Mouse (Mus musculus) midbrain, embryonic 16.5 days (tissue): Measurements from ENCODE around the gene Gpr35. TPM values are rescaled to one million over a fixed set of nuclear protein-coding genes. Genes with fewer than 3 reads are reported as not detected.
"Not testable (repeated sequence)": the region's sequence is repeated elsewhere in the genome, so short reads cannot be mapped to it uniquely, and the experiment has no call there.

Experiments
- ATAC-seq: fragments of 200-750 bp; cut with Nextera tagmentation; 2 replicates; pipeline ENCODE4 v1.8.0; 2017; ENCODE audit warnings: moderate TSS enrichment
- H3K27ac ChIP-seq: fragments of 300-500 bp; sonication (generic); 2 replicates; pipeline ENCODE4 v1.5.1; 2014; ENCODE audit warnings: mild to moderate bottlenecking, low read length, mixed read lengths
- H3K27me3 ChIP-seq: fragments of 300-500 bp; sonication (generic); 2 replicates; pipeline ENCODE4 v1.6.1; 2014; ENCODE audit warnings: low read depth, low read length, mixed read lengths; ENCODE audit not compliant: control insufficient read depth, insufficient read depth
- H3K36me3 ChIP-seq: fragments of 300-500 bp; sonication (generic); 2 replicates; pipeline ENCODE4 v1.6.1; 2014; ENCODE audit warnings: mild to moderate bottlenecking, low read length, moderate library complexity, mixed read lengths; ENCODE audit not compliant: control insufficient read depth, insufficient read depth
- H3K4me1 ChIP-seq: fragments of 300-500 bp; sonication (generic); 2 replicates; pipeline ENCODE4 v1.6.1; 2014; ENCODE audit warnings: mild to moderate bottlenecking, low read length, mixed read lengths; ENCODE audit not compliant: control insufficient read depth, insufficient read depth
- H3K4me2 ChIP-seq: fragments of 300-500 bp; sonication (generic); 2 replicates; pipeline ENCODE4 v1.6.1; 2014; ENCODE audit warnings: mild to moderate bottlenecking, low read length, mixed read lengths
- H3K4me3 ChIP-seq: fragments of 300-500 bp; sonication (generic); 2 replicates; pipeline ENCODE4 v1.5.1; 2014; ENCODE audit warnings: low read depth, mild to moderate bottlenecking, low read length, moderate library complexity, mixed read lengths
- H3K9ac ChIP-seq: fragments of 300-500 bp; sonication (generic); 2 replicates; pipeline ENCODE4 v1.6.1; 2014; ENCODE audit warnings: low read depth, low read length, mixed read lengths
- H3K9me3 ChIP-seq: fragments of 300-500 bp; sonication (generic); replicated peaks from 2 replicates; pipeline ENCODE4 v1.6.1; 2014; ENCODE audit warnings: mild to moderate bottlenecking, low read length, mixed read lengths; ENCODE audit not compliant: control insufficient read depth, poor library complexity, severe bottlenecking
- WGBS: fragments of 180-500 bp; shearing (Covaris S2); extraction: QIAGEN DNeasy Blood & Tissue Kit; methylation state at CpG from one replicate; pipeline ENCODE4 v1.1.7; 2014; 5-methylcytosine and 5-hydroxymethylcytosine counted together
- polyA plus RNA-seq: library from polyadenylated mRNA; unstranded; fragments of >200 nt; fragmentation: Nextera tagmentation; extraction: Ambion mirVana; gene quantifications from 2 replicates; pipeline ENCODE4 v1.2.1, GENCODE M21; 2015

The Gpr35 gene
- polyA plus RNA-seq, 1 experiment from 2014 or later: 0.18 TPM

- Histone ChIP-seq H3K9me3 (no peaks in the 10 kb centered on the region), H3K4me3 (no peak overlapping the region), H3K4me2 (no peak overlapping the region), H3K9ac (no peak overlapping the region), H3K27me3 (no peaks in the 10 kb centered on the region), H3K27ac (no peak overlapping the region), H3K36me3 (peaks cover 32% of the 10 kb centered on the region), H3K4me1 (peaks cover 26% of the 10 kb centered on the region)
- no peak for ATAC-seq
- 87% methylated on average over 3 of the region's 3 CpGs for WGBS
Observed at GRCm38 (mm10) chr1:92937797-92938196, 12.9 kb upstream of the Gpr35 start.

GRCm38 (mm10) chr1:92939746-92940145, 10.9 kb upstream of the Gpr35 start:
- 92% methylated on average over 4 of the region's 4 CpGs for WGBS
- ATAC-seq: no peak
- no peak overlapping the region for H3K4me2 ChIP-seq
- H3K9me3 ChIP-seq: no peaks in the 10 kb centered on the region
- no peak overlapping the region for H3K27ac ChIP-seq
- H3K9ac ChIP-seq: no peak overlapping the region
- H3K4me1 ChIP-seq: peaks cover 21% of the 10 kb centered on the region
- H3K4me3 ChIP-seq: no peak overlapping the region
- H3K27me3 ChIP-seq: no peaks in the 10 kb centered on the region
- H3K36me3 ChIP-seq: peaks cover 40% of the 10 kb centered on the region

DNA sequence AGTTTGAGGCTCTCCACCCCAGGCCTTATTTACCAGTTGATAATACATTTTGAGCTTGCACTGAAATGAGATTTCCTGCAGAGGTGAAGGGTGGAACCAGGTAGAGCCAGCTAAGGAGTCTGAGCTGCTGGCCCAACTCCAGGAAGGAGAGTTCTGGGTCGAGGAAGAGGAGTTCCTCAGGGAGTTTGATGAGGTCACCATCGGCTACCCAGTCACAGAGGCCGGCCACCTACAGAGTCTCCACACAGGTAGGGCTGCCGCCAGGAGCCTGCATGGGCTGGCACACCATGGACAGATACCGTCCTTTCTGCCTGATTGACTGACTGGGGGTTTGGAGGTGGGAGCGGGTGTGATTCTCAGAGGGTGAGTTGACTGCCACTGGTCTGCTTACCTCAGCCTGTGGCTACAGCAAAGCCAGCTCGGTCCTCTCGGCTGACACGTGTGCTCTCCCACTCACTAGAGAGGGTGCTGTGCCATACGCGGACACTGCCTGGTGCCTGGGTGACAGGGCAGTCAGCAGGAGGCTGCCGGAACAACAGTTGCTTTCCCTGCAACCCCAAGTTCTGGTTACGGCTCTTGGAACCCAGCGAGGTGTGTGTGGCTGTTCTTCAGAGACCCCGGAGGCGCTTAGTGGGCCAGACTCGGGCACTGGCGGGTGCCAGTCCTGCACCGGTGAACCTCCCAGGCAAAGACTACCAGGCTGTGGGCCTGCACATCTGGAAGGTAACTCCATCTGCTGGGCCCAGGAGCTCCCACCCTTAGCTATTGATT, 7.3 kb upstream of the Gpr35 start:
- H3K4me1 ChIP-seq: no peaks in the 10 kb centered on the region
- H3K9me3 ChIP-seq: no peaks in the 10 kb centered on the region
- ATAC-seq: no peak
- no peak overlapping the region for H3K27ac ChIP-seq
- no peak overlapping the region for H3K4me3 ChIP-seq
- no peak overlapping the region for H3K9ac ChIP-seq
- WGBS: 95% methylated on average over 19 of the region's 19 CpGs
- no peak overlapping the region for H3K4me2 ChIP-seq
- H3K27me3 ChIP-seq: no peaks in the 10 kb centered on the region
- peaks cover 66% of the 10 kb centered on the region for H3K36me3 ChIP-seq

DNA sequence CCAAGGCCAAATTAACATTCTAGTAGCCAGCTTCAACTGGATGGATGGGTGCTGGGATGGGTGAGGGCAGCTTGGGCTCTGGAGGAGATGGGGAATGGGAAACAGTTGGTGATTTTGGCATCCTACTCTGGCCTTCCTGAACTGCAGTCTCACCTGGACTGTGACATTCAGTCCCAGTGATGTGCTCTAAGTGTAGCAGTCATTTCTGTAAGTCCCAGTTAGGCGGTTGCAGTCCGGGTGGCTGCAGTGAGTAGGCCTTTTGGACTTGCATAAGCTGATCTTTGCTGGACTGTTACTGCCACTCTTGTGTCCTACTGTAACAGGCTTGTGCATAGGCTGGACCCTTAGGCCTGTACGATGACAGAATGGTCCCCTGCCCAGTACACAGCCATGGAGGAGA, 2.7 kb upstream of the Gpr35 start:
- Histone ChIP-seq H3K4me1 (no peaks in the 10 kb centered on the region), H3K27me3 (no peaks in the 10 kb centered on the region), H3K36me3 (peaks cover 46% of the 10 kb centered on the region), H3K4me2 (no peak overlapping the region), H3K27ac (no peak overlapping the region), H3K4me3 (no peak overlapping the region), H3K9ac (no peak overlapping the region), H3K9me3 (no peaks in the 10 kb centered on the region)
- ATAC-seq: no peak
- 95% methylated on average over 3 of the region's 3 CpGs for WGBS

- no peak overlapping the region for H3K4me3 ChIP-seq
- H3K9me3 ChIP-seq: no peaks in the 10 kb centered on the region
- no peaks in the 10 kb centered on the region for H3K27me3 ChIP-seq
- ATAC-seq: no peak
- whole genome bisulfite sequencing: 62% methylated on average over 6 of the region's 6 CpGs
- no peak overlapping the region for H3K27ac ChIP-seq
- no peaks in the 10 kb centered on the region for H3K4me1 ChIP-seq
- peaks cover 40% of the 10 kb centered on the region for H3K36me3 ChIP-seq
- H3K4me2 ChIP-seq: no peak overlapping the region
- H3K9ac ChIP-seq: no peak overlapping the region
Observed at GRCm38 (mm10) chr1:92949426-92949825, 1.2 kb upstream of the Gpr35 start.

- WGBS: 70% methylated on average over 2 of the region's 2 CpGs
- Histone ChIP-seq H3K36me3 (peaks cover 5% of the 10 kb centered on the region; the same call in 1 of the 2 replicates), H3K27me3 (no peaks in the 10 kb centered on the region), H3K4me1 (no peaks in the 10 kb centered on the region), H3K27ac (no peak overlapping the region), H3K4me2 (no peak overlapping the region), H3K4me3 (no peak overlapping the region), H3K9ac (no peak overlapping the region), H3K9me3 (no peaks in the 10 kb centered on the region)
- no peak for ATAC-seq
Observed at GRCm38 (mm10) chr1:92953641-92954040, 3.0 kb downstream of the Gpr35 start.

DNA sequence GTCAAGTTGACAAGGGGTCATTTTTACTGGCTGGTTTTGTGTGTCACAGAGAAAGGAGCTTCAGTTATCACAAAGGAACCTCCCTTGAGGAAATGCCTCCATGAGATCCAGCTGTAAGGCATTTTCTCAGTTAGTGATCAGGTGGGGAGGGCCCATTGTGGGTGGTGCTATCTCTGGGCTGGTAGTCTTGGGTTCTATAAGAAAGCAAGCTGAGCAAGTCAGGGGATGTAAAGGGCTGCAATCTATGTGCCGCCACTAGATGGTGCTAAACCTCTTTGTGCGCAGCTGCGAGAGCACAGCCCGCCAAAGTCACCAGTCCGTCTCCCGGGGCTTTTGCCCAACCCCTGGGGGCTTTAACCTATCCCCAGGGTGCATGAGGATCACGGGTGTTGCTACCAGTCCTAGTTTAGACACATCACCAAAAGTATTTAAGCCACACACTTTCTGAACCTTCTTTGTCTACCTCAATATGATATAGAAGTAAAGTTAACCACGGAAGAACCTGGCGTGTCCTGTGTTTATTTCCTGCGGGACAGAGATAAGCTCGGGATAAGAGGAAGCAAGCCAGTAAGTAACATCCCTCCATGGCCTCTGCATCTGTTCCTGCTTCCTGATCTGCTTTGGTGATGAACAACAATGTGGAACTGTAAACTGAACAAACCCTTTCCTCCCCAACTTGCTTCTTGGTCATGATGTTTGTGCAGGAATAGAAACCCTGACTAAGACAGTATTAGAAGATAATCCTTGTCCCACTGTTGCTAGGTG, 6.1 kb downstream of the Gpr35 start:
- H3K27me3 ChIP-seq, H3K36me3 ChIP-seq, H3K4me1 ChIP-seq, H3K4me3 ChIP-seq, H3K9me3 ChIP-seq, H3K27ac ChIP-seq, H3K9ac ChIP-seq: not testable (repeated sequence)
- 0 out of 2 replicates have a peak, but pooled peaks have one; percentile 14 for ATAC-seq
- peak overlapping the region; percentile 34 for H3K4me2 ChIP-seq
- 8% methylated on average over 9 of the region's 11 CpGs for whole genome bisulfite sequencing

GRCm38 (mm10) chr1:92958999-92959398, 8.3 kb downstream of the Gpr35 start:
- 100% methylated on average over 1 of the region's 1 CpGs for WGBS
- no peak overlapping the region for H3K9ac ChIP-seq
- no peaks in the 10 kb centered on the region for H3K4me1 ChIP-seq
- H3K4me2 ChIP-seq: no peak overlapping the region
- H3K36me3 ChIP-seq: no peaks in the 10 kb centered on the region
- no peak overlapping the region for H3K4me3 ChIP-seq
- no peaks in the 10 kb centered on the region for H3K9me3 ChIP-seq
- H3K27ac ChIP-seq: no peak overlapping the region
- H3K27me3 ChIP-seq: no peaks in the 10 kb centered on the region
- no peak for ATAC-seq

DNA sequence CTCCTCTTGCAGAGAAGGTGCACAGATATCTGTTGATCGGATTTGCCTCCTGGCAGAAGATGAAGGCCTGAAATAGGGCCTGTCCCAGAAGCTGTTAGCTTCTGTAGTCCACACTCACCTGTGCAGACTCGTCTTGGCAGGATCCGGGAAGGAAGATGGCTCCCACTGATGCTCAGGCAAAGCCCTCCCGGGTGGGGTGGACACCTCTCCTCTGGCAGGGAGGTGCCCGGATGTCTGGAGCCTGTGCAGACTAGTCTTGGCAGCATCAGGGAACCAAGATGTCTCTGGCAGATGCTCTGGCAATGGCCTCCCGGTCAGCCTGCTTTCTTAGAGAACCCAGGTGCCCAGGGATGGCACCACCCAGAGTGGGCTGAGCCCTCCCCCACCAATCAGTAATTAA, 20.1 kb downstream of the Gpr35 start:
- WGBS: 88% methylated on average over 6 of the region's 6 CpGs
- not testable (repeated sequence) for H3K9ac ChIP-seq, H3K36me3 ChIP-seq, H3K4me2 ChIP-seq, H3K4me1 ChIP-seq, H3K27me3 ChIP-seq, H3K4me3 ChIP-seq, H3K27ac ChIP-seq, ATAC-seq, H3K9me3 ChIP-seq
